Mouse (Mus musculus) stomach, embryonic 16.5 days (tissue): ENCODE measurements around the gene Snapin. TPM values are rescaled to one million over a fixed set of nuclear protein-coding genes. Genes with fewer than 3 reads are reported as not detected.

Experiments used
- ATAC-seq: fragments of 200-750 bp; cut with Nextera tagmentation; 2 replicates; pipeline ENCODE4 v1.8.0; 2017; ENCODE audit warnings: moderate number of reproducible peaks, moderate TSS enrichment; ENCODE audit not compliant: insufficient read depth, low FRiP score
- H3K27ac ChIP-seq: fragments of 300-500 bp; sonication (generic); 2 replicates; pipeline ENCODE4 v1.5.1; 2014; ENCODE audit warnings: low read length
- H3K27me3 ChIP-seq: fragments of 300-500 bp; sonication (generic); 2 replicates; pipeline ENCODE4 v1.6.1; 2014; ENCODE audit warnings: low read length, control low read depth, mixed read lengths; ENCODE audit not compliant: control insufficient read depth, insufficient read depth
- H3K36me3 ChIP-seq: fragments of 300-500 bp; sonication (generic); 2 replicates; pipeline ENCODE4 v1.6.1; 2014; ENCODE audit warnings: low read length; ENCODE audit not compliant: control insufficient read depth, insufficient read depth
- H3K4me1 ChIP-seq: fragments of 300-500 bp; sonication (generic); 2 replicates; pipeline ENCODE4 v1.6.1; 2014; ENCODE audit warnings: low read length, control low read depth, mixed read lengths; ENCODE audit not compliant: control insufficient read depth, insufficient read depth
- H3K4me2 ChIP-seq: fragments of 300-500 bp; sonication (generic); 2 replicates; pipeline ENCODE4 v1.6.1; 2014; ENCODE audit warnings: low read depth, low read length, mixed read lengths
- H3K4me3 ChIP-seq: fragments of 300-500 bp; sonication (generic); replicated peaks from 2 replicates; pipeline ENCODE4 v1.5.1; 2014; ENCODE audit warnings: mild to moderate bottlenecking, low read length
- H3K9ac ChIP-seq: fragments of 300-500 bp; sonication (generic); 2 replicates; pipeline ENCODE4 v1.6.1; 2014; ENCODE audit warnings: low read length
- H3K9me3 ChIP-seq: fragments of 300-500 bp; sonication (generic); replicated peaks from 2 replicates; pipeline ENCODE4 v1.6.1; 2016; ENCODE audit warnings: low read length, control low read depth; ENCODE audit not compliant: control insufficient read depth
- WGBS: fragments of 180-500 bp; shearing (Covaris S2); extraction: QIAGEN DNeasy Blood & Tissue Kit; methylation state at CpG from one replicate; pipeline ENCODE4 v1.1.7; 2014; 5-methylcytosine and 5-hydroxymethylcytosine counted together
- polyA plus RNA-seq: library from polyadenylated mRNA; unstranded; fragments of >200 nt; fragmentation: Nextera tagmentation; extraction: Ambion mirVana; gene quantifications from 2 replicates; pipeline ENCODE4 v1.2.1, GENCODE M21; 2015

The Snapin gene
- polyA plus RNA-seq, 1 experiment from 2014 or later: 79.1 TPM

DNA sequence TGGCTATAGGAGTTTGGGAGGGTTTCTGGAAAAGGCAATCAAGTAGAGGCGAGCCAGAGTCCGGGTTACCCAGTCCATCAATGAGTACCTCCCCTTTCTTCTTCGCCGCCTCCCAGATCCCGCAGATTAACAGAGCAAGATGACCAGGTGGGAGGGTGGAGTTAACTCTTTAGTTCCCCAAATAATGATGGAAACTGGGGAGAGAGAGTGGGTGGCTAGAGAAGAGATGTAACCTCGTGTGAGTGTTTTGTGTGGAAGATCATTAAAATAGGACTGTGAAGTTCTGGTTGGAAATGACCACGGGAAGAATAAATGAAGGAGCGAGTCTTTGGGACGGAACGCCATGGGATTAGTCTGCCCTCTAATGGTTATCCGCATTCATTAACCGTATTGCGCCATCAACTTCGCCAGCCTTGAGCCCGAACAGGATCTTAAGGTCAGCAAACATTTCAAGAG, 24.5 kb downstream of the Snapin start:
- H3K9ac ChIP-seq: peak overlapping the region; percentile 70

DNA sequence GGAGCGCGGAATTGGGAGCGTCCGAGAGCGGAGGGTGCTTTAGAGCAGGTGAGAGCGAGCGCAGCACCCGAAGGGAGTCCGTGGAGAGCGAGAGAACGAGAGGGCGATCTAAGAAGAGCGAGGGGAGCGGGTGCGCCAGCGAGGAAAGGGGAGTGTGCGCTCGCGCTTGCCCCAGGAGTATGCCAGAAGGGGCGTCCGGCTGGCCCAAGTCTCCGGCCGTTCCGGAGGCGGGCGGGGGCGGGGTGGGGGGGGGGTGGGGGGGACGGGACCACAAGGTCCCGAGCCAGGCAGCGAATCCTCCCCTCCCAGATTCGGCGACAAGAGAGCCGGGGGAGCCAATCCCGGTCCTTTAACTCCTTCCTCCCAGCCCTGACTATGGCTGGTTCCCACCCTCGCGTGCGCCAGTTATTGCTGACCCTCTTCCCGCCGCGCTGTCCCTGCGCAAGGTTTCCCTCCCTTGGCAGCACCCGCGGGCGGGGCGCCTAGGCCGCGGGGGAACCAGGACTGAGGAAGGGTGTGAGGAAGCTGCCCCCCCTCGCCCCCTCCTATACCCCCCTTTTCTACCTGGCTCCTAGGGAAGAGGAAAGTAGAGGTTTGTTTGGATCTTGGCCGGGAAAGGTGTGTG, 25.0 kb downstream of the Snapin start, which contains the start of gene Npr1:
TSS of gene Npr1 (minus strand) at position 181 of the 625 bp plus-strand sequence.
- Histone ChIP-seq H3K4me1 (peaks cover 6% of the 10 kb centered on the region; the same call in 1 of the 2 replicates), H3K9ac (peak within 1 kb of the TSS; percentile 70), H3K4me2 (peak within 1 kb of the TSS; percentile 99), H3K36me3 (no peaks in the 10 kb centered on the region), H3K27ac (no peak within 1 kb of the TSS), H3K9me3 (no peaks in the 10 kb centered on the region), H3K4me3 (peak within 1 kb of the TSS; percentile 62), H3K27me3 (peaks cover 22% of the 10 kb centered on the region)
- WGBS: 0% methylated on average over 36 of the region's 49 CpGs
- peak; percentile 32; the same call in 1 of the 2 replicates for ATAC-seq

More for the DNA sequence above, 24.5 kb downstream of the Snapin start:
- peak overlapping the region; percentile 99 for H3K4me2 ChIP-seq
- peaks cover 6% of the 10 kb centered on the region; the same call in 1 of the 2 replicates for H3K4me1 ChIP-seq
- H3K27ac ChIP-seq: no peak overlapping the region
- 0% methylated on average over 15 of the region's 15 CpGs for WGBS
- H3K36me3 ChIP-seq: no peaks in the 10 kb centered on the region
- peaks cover 22% of the 10 kb centered on the region for H3K27me3 ChIP-seq
- peak overlapping the region; percentile 62 for H3K4me3 ChIP-seq
- peak; percentile 23; the same call in 1 of the 2 replicates for ATAC-seq
- no peaks in the 10 kb centered on the region for H3K9me3 ChIP-seq

DNA sequence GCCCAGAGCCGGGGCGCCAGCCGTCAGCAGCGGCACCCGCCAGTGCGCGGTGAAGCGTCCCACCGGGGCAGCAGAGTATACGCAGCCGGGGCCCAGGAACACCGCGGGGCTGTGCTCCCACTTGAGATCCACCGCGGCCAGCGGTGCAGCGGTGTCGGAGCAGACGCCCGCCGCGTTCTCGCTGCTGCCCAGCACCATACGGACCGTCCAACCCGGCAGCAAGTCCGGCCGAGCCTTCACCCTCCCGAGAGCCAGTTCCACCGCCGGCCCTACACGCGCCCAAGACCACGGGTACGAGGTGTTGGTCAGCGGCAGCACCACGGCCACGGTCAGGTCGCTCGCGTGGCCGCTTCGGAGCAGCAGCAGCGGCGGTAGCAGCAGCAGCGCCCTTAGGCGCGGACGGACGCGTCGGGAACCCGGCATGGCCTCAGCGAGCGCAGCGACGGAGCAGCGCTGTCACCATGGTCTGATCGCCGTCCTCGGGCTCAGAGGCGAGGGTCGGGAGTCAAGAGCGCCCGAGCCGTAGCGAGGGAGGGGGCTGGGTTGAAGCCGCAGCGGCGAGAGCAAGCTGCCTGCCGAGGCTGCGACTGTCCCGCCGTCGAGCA, 25.6 kb downstream of the Snapin start:
- Histone ChIP-seq H3K4me1 (peaks cover 6% of the 10 kb centered on the region; the same call in 1 of the 2 replicates), H3K9ac (peak overlapping the region; percentile 70), H3K9me3 (no peaks in the 10 kb centered on the region), H3K4me3 (peak overlapping the region; percentile 62), H3K36me3 (no peaks in the 10 kb centered on the region), H3K27me3 (peaks cover 22% of the 10 kb centered on the region), H3K27ac (no peak overlapping the region), H3K4me2 (peak overlapping the region; percentile 99)
- ATAC-seq: 0 out of 2 replicates have a peak, but pooled peaks have one; percentile 16
- WGBS: 1% methylated on average over 75 of the region's 75 CpGs

DNA sequence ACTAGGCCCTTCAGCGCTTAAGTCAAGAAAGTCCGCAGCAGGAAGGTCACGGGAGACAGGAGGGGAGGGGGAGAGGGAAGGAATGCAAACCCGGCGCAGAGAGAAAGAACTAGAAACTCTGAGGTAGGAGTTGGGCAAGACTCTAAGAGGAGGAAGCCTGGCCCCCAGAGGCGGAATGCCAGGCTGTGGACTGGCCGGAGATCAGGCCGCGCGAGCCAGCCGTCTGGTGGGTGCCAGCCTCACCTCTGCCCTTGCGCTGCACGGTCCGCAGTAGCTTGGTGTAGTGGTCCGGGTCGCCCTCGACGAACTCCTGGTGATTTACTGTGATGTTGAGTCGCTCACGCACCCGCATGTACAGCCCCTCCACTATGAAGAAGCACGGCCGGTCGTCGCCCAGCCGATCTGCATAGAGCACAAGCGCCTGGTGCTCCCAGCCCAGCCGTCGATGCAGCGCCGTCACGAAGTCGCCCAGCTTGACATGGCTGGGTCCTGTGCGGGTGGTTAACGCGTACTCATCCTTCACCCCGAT, 26.2 kb downstream of the Snapin start:
- H3K9ac ChIP-seq: peak overlapping the region; percentile 70
- peaks cover 22% of the 10 kb centered on the region for H3K27me3 ChIP-seq
- ATAC-seq: no peak
- peak overlapping the region; percentile 99 for H3K4me2 ChIP-seq
- no peak overlapping the region for H3K27ac ChIP-seq
- H3K4me1 ChIP-seq: peaks cover 6% of the 10 kb centered on the region; the same call in 1 of the 2 replicates
- 17% methylated on average over 37 of the region's 37 CpGs for WGBS
- H3K4me3 ChIP-seq: peak overlapping the region; percentile 62
- no peaks in the 10 kb centered on the region for H3K9me3 ChIP-seq
- H3K36me3 ChIP-seq: no peaks in the 10 kb centered on the region

DNA sequence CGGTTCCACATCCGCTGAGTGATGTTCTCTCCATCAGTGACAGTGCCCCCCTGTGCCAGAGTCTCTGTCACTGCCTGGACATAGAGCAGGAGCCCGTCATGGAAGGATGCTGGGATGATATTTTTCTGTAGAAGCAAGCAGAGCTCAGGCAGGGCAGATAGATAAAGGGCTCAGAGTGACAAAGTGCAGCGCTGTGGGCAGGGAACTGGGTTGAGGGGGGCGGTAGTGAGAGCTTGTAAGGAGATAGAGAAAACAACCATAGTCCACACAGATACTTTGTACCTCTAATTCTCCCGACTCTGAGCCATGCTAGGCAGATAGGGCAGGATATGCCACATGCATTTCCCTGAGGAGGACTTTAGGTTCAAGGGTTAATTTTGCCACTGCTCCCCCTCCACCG, 28.3 kb downstream of the Snapin start:
- no peak for ATAC-seq
- Histone ChIP-seq H3K9me3 (no peaks in the 10 kb centered on the region), H3K4me3 (no peak overlapping the region), H3K27ac (no peak overlapping the region), H3K4me2 (no peak overlapping the region), H3K27me3 (peaks cover 22% of the 10 kb centered on the region), H3K4me1 (peaks cover 6% of the 10 kb centered on the region; the same call in 1 of the 2 replicates), H3K36me3 (no peaks in the 10 kb centered on the region), H3K9ac (no peak overlapping the region)
- WGBS: 34% methylated on average over 7 of the region's 7 CpGs

DNA sequence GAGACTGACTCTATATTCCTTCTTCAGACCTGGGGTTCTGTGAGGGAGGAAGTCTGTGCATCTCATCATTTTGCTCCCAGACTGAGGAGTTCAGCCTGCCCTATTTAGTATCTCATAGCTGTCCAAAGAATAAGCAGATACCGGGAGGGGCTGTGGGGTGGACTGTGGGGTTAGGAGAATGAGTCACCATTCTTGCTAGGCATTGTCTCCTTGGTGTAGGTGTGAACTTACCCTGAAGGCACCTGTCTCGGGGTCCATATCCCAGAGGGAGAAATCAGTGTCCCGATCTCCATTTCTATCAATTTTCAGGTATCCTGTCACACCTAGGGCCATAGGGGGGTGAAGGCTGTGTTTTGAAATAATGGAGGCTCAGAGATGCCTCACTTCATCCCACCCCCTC, 28.9 kb downstream of the Snapin start:
- Histone ChIP-seq H3K4me3 (no peak overlapping the region), H3K36me3 (no peaks in the 10 kb centered on the region), H3K27me3 (peaks cover 22% of the 10 kb centered on the region), H3K27ac (no peak overlapping the region), H3K9me3 (no peaks in the 10 kb centered on the region), H3K4me1 (peaks cover 6% of the 10 kb centered on the region; the same call in 1 of the 2 replicates), H3K4me2 (no peak overlapping the region), H3K9ac (no peak overlapping the region)
- no peak for ATAC-seq
- WGBS: 92% methylated on average over 3 of the region's 3 CpGs

DNA sequence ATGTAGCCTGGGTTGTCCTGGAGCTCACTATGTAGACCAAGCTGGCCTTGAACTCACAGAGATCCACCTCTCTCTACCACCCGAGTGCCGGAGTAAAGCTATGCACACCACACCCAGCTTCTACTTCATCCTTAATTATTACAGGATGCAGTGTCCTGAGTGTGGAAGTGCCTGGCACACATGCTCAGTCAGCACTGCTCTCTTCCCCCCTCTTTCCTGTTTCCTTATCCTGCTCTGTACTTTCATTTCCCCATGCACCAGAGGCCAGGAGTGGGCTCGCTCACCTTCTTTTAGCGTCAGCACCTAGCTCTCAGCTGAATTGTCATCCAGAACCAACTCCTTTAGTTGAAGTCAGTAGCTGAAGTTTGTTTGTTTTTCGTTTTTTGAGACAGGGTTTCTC, 30.5 kb downstream of the Snapin start:
- ATAC-seq: no peak
- H3K4me3 ChIP-seq: no peak overlapping the region
- WGBS: 68% methylated on average over 5 of the region's 5 CpGs
- no peaks in the 10 kb centered on the region for H3K9me3 ChIP-seq
- peaks cover 3% of the 10 kb centered on the region; the same call in 1 of the 2 replicates for H3K4me1 ChIP-seq
- H3K4me2 ChIP-seq: no peak overlapping the region
- no peak overlapping the region for H3K9ac ChIP-seq
- no peaks in the 10 kb centered on the region for H3K36me3 ChIP-seq
- peaks cover 19% of the 10 kb centered on the region for H3K27me3 ChIP-seq
- H3K27ac ChIP-seq: no peak overlapping the region

DNA sequence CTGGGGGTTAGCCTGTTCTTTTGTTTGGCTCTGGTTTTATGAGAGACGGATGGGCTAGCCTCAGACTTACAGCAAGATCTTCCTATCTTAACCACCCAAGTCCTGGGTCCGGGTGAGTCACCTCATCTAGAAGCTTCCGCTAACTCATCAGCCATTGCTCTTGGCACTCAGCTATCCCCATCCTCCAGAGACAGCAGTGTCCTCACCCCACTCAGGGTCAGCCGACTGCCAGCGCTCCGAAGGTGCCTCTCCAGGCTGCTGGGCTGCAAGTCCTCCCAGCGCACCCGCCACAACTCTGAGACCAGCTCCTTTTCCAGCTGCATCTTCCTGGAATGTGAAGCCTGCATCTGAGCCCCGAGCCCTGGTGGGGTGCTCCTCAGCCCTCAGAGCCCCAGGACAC, 31.1 kb downstream of the Snapin start:
- Histone ChIP-seq H3K4me3 (no peak overlapping the region), H3K4me2 (no peak overlapping the region), H3K36me3 (no peaks in the 10 kb centered on the region), H3K4me1 (0 out of 2 replicates have a peak, but pooled peaks cover under 1% of the 10 kb centered on the region), H3K9ac (no peak overlapping the region), H3K27me3 (peaks cover 13% of the 10 kb centered on the region), H3K27ac (no peak overlapping the region), H3K9me3 (no peaks in the 10 kb centered on the region)
- no peak for ATAC-seq
- WGBS: 74% methylated on average over 9 of the region's 9 CpGs

DNA sequence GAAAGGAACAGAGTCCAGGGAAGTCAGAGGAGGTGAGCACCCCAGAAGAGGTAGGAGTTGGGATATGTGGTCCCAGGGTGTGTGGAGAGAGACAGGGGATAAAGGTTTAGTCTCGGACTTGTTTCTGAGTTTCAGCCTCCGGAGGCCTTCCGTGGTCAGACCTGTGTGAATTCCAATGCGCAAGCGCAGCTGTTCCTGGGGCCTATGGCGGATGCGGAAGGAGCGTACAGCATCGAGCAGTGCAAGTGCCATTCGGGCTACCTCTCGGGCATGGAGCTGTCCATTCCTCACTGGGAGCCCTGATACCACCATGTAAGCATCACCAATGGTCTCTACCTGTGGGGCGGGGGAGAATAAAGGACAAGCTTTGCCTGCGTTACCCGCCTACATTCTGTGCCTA, 35.9 kb downstream of the Snapin start:
- H3K9ac ChIP-seq: no peak overlapping the region
- H3K4me2 ChIP-seq: no peak overlapping the region
- H3K4me1 ChIP-seq: peaks cover 3% of the 10 kb centered on the region; the same call in 1 of the 2 replicates
- no peaks in the 10 kb centered on the region for H3K9me3 ChIP-seq
- no peaks in the 10 kb centered on the region for H3K36me3 ChIP-seq
- WGBS: 81% methylated on average over 14 of the region's 14 CpGs
- no peak overlapping the region for H3K4me3 ChIP-seq
- H3K27ac ChIP-seq: no peak overlapping the region
- ATAC-seq: no peak
- no peaks in the 10 kb centered on the region for H3K27me3 ChIP-seq
